Mouse (Mus musculus): ENCODE measurements around the gene Zfp846.

The Zfp846 gene

DNA sequence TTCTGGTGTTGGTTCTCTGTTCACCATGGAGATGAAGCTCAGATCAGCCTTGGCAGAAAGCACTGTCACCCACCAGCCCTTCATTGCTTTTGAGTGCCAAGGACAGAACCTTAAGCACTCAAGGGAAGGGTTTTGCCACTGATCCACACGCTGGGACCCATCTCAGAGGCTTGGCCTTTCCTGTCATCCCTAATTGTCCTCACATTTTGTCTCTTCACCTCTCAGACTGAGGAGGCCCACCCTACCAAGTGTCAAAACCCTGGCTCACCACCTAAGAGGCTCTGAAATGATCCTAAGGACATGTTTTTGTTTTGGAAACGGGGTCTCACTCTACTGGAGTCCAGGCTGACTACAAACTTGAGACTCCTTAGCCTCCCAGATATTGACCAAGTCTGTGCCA lies 55.7 kb downstream of the Zfp846 start:
- no peak for DNase-seq (ENCODE audit: low spot score in 2 of 2)

DNA sequence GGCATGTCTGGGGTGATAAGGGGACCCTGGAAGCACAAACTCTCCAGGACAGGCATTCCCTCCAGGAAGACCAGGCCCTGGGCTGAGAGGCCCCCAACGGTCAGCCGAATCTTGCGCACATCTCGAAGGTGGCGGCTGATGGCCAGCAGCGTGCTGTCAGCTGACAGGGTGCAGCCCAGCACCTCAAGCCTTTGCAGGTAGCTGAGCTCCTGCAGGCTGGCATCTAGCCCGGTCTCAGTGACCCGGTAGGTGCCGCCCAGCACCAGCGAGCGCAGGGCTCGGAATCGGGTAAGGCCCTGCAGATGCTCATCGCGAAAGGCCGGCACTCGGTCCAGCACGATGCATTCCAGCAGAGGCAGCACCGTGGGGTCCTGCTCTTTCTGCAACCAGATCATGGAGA lies 57.5 kb downstream of the Zfp846 start:
- no peak for DNase-seq (ENCODE audit: low spot score in 2 of 2)

DNA sequence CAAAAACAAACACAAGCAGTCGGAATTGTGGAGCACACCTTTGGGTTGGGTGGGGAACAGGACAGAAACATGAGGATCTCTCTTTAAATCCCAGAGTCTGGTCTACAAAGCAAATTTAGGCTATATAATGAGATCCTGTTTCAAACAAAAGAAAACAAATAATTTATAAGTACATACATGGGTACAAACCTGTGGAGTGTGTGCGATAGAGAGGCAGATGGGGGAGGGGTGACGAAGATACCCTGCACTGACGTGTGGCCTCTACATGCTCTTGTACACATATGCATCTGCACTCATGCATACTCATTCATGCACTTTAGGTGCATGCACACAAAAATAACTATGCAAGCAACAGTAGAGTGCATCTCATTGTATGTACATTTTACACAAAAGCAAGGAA lies 58.4 kb downstream of the Zfp846 start:
- no peak for DNase-seq (ENCODE audit: low spot score in 2 of 2)

- DNase-seq (ENCODE audit: low spot score in 2 of 2), result no peak
Observed at GRCm38 (mm10) chr9:20641501-20641900, 60.4 kb downstream of the Zfp846 start.

DNA sequence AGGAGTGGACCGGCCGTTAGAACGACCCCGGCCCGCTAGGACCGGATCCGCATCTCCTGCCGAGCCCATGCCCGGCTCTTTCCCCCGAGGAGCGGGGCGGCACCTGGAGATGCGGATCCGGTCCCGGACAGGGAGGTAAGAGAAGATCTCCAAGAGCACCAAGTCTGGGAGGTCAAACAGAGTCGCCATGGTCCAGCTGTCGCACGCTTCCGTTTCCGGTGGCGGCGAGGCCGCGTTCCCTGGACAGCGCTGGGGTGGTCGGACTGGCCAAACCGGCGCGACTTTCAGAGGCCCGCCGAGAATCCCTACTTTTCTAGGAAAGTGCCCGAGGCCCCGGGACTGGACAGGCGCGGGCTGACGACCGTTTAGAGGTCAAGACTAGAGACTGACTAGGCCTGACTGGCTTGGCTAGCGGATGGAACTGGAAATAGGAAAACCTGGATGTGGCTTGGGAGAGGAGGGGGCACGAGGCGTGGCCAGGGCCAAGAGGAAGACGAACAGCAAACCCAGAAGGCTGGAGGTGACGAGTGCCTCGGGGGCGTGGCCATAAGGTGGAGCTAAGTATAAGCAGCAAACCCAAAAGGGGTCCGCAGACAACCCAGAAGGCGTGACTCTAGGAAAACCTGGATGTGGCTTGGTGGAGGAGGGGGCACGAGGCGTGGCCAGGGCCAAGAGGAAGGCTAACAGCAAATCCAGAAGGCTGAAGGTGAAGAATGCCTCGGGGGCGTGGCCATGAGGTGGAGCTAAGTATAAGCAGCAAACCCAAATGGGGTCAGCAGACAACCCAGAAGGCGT lies 61.2 kb downstream of the Zfp846 start, which contains the start of gene Ubl5:
Ubl5 (plus strand) TSS at position 778 of the 795 bp plus-strand sequence.
- DNase-seq (ENCODE audit: low spot score in 2 of 2), result peak; percentile 45 to 59

DNA sequence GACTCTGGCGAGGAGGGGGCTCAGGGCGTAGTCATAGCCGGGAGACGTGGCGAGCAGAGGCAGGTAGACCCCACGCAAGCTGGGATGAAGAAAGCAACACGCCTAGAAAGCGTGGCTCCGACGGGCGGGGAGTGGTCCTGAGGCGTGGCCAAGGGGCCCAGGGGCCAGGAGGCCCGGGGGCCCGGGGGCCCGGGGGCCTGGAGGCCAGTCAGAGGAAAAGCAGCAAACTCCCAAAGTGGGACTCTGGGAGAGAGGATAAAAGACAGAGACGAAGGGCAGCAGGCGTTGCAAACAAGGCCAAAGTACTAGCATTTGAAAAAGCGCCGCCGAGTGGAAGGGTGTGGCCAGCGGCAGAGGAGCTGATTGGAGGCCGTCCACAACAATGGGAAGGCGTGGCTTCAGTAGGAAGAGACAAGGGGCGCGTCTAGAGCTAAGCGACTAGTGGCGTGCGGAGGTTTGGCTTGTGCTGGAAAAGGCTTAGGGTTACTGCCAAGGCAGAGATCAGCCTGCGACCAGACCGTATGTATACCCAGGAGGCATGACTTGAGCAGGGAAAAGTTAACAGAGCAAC lies 61.9 kb downstream of the Zfp846 start:
- peak; percentile 72 to 88 for DNase-seq (ENCODE audit: low spot score in 2 of 2)

DNA sequence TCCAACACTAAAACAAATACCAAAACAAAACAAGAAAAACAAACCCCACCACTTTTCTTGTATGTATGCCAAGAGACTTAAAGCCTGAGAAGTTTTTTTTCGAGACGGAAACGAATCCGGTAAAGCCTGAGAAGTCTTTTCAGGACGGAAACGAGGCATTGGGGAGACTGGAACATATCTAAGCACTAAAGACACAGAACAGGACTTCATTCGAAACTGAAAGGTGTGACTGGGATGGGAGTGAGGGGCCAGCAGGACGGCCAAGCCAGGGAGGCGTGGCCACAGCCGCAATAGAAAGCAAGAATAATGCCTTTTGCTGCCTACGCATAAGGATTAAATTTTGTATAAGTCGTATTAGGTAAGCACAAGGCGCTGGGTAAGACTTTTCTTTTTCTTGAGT lies 62.7 kb downstream of the Zfp846 start:
- no peak for DNase-seq (ENCODE audit: low spot score in 2 of 2)

DNA sequence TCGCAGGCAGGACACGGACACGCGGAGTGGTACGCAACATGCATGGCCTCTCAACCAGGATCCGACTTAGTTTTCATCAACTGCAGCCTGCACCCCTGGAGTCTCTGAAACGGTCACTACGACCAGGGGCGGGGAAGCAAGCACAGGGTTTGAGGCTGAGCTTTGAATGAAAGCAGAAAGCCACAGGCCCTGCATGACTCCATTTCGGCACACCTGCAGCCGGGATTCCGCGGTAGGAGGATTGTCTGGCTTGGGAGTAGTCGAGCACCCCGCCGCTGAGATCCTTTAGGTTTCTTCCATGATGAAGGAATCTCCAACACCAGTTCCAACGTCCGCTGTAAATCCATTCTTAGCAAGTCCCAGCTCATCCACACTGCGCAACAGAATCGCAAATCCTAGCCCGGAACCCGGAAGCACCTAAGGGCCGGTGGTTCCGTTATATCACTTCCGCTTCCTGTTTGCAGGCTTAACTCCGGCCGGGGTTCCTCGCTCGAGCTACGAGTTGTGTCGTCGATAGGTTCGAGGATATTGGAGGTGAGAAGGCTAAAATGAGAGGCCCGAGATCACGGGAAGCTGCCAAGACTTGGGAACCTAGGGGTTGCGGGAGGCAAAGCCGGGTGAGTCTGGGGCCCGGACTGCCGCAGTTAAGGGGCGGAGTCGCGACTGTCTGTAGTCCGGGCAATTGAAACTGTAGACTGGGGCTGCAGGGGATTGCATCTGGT lies 63.4 kb downstream of the Zfp846 start, which contains the start of gene Fbxl12:
Fbxl12 (minus strand) TSS at position 408 of the 722 bp plus-strand sequence.
- DNase-seq (ENCODE audit: low spot score in 2 of 2), result peak; percentile 73 to 75

DNA sequence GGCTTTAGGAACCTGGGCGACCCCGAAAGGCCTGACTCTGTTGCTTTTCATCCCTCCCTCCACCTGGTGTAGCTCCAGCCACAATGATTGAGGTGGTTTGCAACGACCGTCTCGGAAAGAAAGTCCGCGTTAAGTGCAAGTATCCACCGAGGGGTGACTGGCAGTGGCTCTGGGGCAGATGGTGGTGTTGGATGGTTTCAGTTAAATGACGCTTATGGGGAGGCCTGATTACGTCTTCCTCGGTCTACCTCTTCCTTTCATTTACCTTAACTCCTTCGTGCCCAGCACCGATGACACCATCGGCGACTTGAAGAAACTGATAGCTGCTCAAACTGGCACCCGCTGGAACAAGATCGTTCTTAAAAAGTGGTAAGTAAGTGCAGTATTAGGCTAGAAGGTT lies 64.0 kb downstream of the Zfp846 start:
- DNase-seq (ENCODE audit: low spot score in 2 of 2), result no peak

GRCm38 (mm10) chr9:20651602-20652259 lies 70.6 kb downstream of the Zfp846 start, which contains the start of gene Pin1:
Gene Pin1, plus strand, starts transcription at chr9:20652095.
- peak; percentile 96 to 98 for DNase-seq (ENCODE audit: low spot score in 2 of 2)

GRCm38 (mm10) chr9:20652260-20652658 lies 71.2 kb downstream of the Zfp846 start:
- no peak for DNase-seq (ENCODE audit: low spot score in 2 of 2)

DNA sequence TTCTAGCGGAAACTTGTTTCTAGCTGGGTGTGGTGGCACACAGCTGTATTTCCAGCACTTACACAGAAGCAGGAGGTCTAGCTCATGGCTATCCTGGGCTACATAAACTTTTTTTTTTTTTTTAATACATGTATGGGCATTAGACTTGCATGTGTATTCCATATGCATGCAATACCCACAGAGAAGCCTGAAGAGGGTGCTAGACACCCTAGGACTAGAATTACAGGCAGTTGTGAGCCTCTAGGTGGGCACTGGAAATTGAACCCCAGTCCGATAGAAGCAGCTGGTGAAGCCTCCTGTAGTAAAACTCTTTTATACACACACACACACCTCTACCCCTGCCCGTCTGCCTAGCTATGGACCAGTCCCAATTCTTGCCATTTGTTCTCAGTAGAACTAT lies 72.8 kb downstream of the Zfp846 start:
- DNase-seq (ENCODE audit: low spot score in 2 of 2), result no peak

Measured in urinary bladder, postnatal 36 days (tissue).